Mouse (Mus musculus) heart, embryonic 13.5 days (tissue): ENCODE measurements around the gene Odf3b. TPM values are rescaled to one million over a fixed set of nuclear protein-coding genes. Genes with fewer than 3 reads are reported as not detected.

ENCODE experiments used
- ATAC-seq: fragments of 200-750 bp; cut with Nextera tagmentation; 2 replicates; pipeline ENCODE4 v1.8.0; 2017; ENCODE audit warnings: moderate TSS enrichment; ENCODE audit not compliant: insufficient number of reproducible peaks, low FRiP score, low TSS enrichment; ENCODE audit errors: extremely low read depth
- H3K27ac ChIP-seq: fragments of 300-500 bp; sonication (generic); replicated peaks from 2 replicates; pipeline ENCODE4 v1.5.1; 2015; ENCODE audit warnings: moderate library complexity, mild to moderate bottlenecking, inconsistent platforms
- H3K27me3 ChIP-seq: fragments of 300-500 bp; sonication (generic); replicated peaks from 2 replicates; pipeline ENCODE4 v1.6.1; 2015; ENCODE audit warnings: mild to moderate bottlenecking, inconsistent platforms
- H3K36me3 ChIP-seq: fragments of 300-500 bp; sonication (generic); 2 replicates; pipeline ENCODE4 v1.6.1; 2015; ENCODE audit warnings: mild to moderate bottlenecking, inconsistent platforms
- H3K4me1 ChIP-seq: fragments of 300-500 bp; sonication (generic); 2 replicates; pipeline ENCODE4 v1.6.1; 2015; ENCODE audit warnings: inconsistent platforms
- H3K4me2 ChIP-seq: fragments of 300-500 bp; sonication (generic); 2 replicates; pipeline ENCODE4 v1.6.1; 2015; ENCODE audit warnings: inconsistent platforms, mild to moderate bottlenecking, moderate library complexity
- H3K4me3 ChIP-seq: fragments of 300-500 bp; sonication (generic); 2 replicates; pipeline ENCODE4 v1.5.1; 2015; ENCODE audit warnings: moderate library complexity, mild to moderate bottlenecking, inconsistent platforms
- H3K9ac ChIP-seq: fragments of 300-500 bp; sonication (generic); 2 replicates; pipeline ENCODE4 v1.6.1; 2015; ENCODE audit warnings: inconsistent platforms, mild to moderate bottlenecking, moderate library complexity
- H3K9me3 ChIP-seq: fragments of 300-500 bp; sonication (generic); 2 replicates; pipeline ENCODE4 v1.6.1; 2016; ENCODE audit warnings: inconsistent platforms
- WGBS: fragments of 180-500 bp; shearing (Covaris S2); methylation state at CpG from one replicate; pipeline ENCODE4 v1.1.7; 2015; ENCODE audit warnings: mixed read lengths; 5-methylcytosine and 5-hydroxymethylcytosine counted together
- polyA plus RNA-seq: library from polyadenylated mRNA; unstranded; fragments of >200 nt; fragmentation: Nextera tagmentation; extraction: Ambion mirVana; gene quantifications from 2 replicates; pipeline ENCODE4 v1.2.1, GENCODE M21; 2015

Odf3b gene
- polyA plus RNA-seq, 1 experiment from 2014 or later = 0.76 TPM

GRCm38 (mm10) chr15:89374801-89375534 lies 4.1 kb downstream of the Odf3b start:
- ATAC-seq = no peak
- peaks cover 45% of the 10 kb centered on the region for H3K27me3 ChIP-seq
- H3K4me1 ChIP-seq = peaks cover 45% of the 10 kb centered on the region
- H3K4me2 ChIP-seq = no peak overlapping the region
- H3K4me3 ChIP-seq = no peak overlapping the region
- H3K27ac ChIP-seq = no peak overlapping the region
- H3K36me3 ChIP-seq = peaks cover 29% of the 10 kb centered on the region
- 86% methylated on average over 17 of the region's 17 CpGs for WGBS
- H3K9me3 ChIP-seq = no peaks in the 10 kb centered on the region
- no peak overlapping the region for H3K9ac ChIP-seq

- peak overlapping the region; percentile 94 for H3K27ac ChIP-seq
- no peak for ATAC-seq
Observed at GRCm38 (mm10) chr15:89374340-89374739, 4.7 kb downstream of the Odf3b start.

GRCm38 (mm10) chr15:89373762-89374248 lies 5.3 kb downstream of the Odf3b start, which contains the start of gene Sco2:
Sco2 (minus strand) TSS chr15:89373846.
- peaks cover 41% of the 10 kb centered on the region for H3K36me3 ChIP-seq
- peak within 1 kb of the TSS; percentile 75 for H3K4me3 ChIP-seq
- peaks cover 35% of the 10 kb centered on the region for H3K27me3 ChIP-seq
- peaks cover 36% of the 10 kb centered on the region for H3K4me1 ChIP-seq
- H3K9ac ChIP-seq = peak within 1 kb of the TSS; percentile 88
- peak within 1 kb of the TSS; percentile 94 for H3K27ac ChIP-seq
- under 1% methylated on average over 42 of the region's 42 CpGs for WGBS
- H3K9me3 ChIP-seq = no peaks in the 10 kb centered on the region
- H3K4me2 ChIP-seq = peak within 1 kb of the TSS; percentile 90
- peak; percentile 47 for ATAC-seq

More at GRCm38 (mm10) chr15:89374340-89374739, 4.7 kb downstream of the Odf3b start:
- WGBS = 50% methylated on average over 9 of the region's 9 CpGs
- peak overlapping the region; percentile 75 for H3K4me3 ChIP-seq
- peaks cover 35% of the 10 kb centered on the region for H3K36me3 ChIP-seq
- H3K4me2 ChIP-seq = peak overlapping the region; percentile 90
- peaks cover 40% of the 10 kb centered on the region for H3K27me3 ChIP-seq
- H3K9ac ChIP-seq = peak overlapping the region; percentile 88
- H3K9me3 ChIP-seq = no peaks in the 10 kb centered on the region
- peaks cover 41% of the 10 kb centered on the region for H3K4me1 ChIP-seq

GRCm38 (mm10) chr15:89373027-89373761 lies 5.9 kb downstream of the Odf3b start:
- Histone ChIP-seq H3K36me3 (peaks cover 47% of the 10 kb centered on the region), H3K9me3 (no peaks in the 10 kb centered on the region)
- WGBS = 2% methylated on average over 35 of the region's 35 CpGs

DNA sequence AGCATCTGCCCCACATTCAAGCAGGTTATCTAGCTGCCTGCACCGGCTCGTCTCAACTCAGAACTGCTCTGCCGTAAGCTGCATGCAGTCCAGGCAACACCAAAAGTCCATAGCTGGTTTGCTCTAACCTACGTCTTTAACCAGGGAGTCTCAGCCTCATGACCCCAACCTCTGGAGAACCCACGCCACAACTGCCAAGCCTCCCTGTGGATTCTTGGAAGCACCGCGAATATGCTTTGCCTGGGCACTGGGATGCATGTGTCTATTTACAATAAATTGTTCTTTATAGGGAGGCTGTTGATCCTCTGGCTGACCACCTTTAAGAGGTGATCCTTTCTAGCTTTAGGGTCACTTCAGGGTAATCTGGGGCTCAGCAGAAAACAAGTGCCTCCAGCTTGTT lies 6.5 kb downstream of the Odf3b start:
- H3K4me2 ChIP-seq = peak overlapping the region; percentile 90
- peaks cover 53% of the 10 kb centered on the region for H3K36me3 ChIP-seq
- WGBS = 78% methylated on average over 7 of the region's 7 CpGs
- peak overlapping the region; percentile 75 for H3K4me3 ChIP-seq
- peak overlapping the region; percentile 88 for H3K9ac ChIP-seq
- peak overlapping the region; percentile 94 for H3K27ac ChIP-seq
- peaks cover 24% of the 10 kb centered on the region for H3K4me1 ChIP-seq
- H3K27me3 ChIP-seq = peaks cover 22% of the 10 kb centered on the region
- H3K9me3 ChIP-seq = no peaks in the 10 kb centered on the region
- no peak for ATAC-seq

More at GRCm38 (mm10) chr15:89373027-89373761, 5.9 kb downstream of the Odf3b start:
- H3K27me3 ChIP-seq = peaks cover 29% of the 10 kb centered on the region
- H3K4me2 ChIP-seq = peak overlapping the region; percentile 90
- ATAC-seq = peak; percentile 68
- peak overlapping the region; percentile 94 for H3K27ac ChIP-seq
- H3K4me1 ChIP-seq = peaks cover 30% of the 10 kb centered on the region
- peak overlapping the region; percentile 88 for H3K9ac ChIP-seq
- peak overlapping the region; percentile 75 for H3K4me3 ChIP-seq

DNA sequence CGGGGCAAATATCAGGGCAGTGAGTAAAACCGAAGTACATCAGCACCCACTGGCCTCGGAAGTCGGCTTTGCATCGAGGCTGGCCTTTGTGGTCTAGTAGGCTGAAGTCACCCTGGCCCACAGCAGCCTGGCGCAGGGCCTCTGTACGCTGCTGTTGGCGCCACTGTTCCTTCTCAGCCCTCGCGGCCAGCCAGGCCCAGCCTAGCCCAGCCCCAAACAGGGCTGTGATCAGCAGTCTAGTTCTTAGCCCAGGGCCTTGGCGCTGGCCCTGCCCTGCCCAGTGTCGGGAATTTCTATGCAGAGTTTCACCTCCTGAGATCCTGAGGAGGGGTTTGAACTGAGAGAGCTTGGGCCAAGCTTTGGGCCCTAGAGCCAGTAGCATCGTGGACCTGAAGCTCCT lies 7.0 kb downstream of the Odf3b start:
- peaks cover 20% of the 10 kb centered on the region for H3K4me1 ChIP-seq
- H3K9me3 ChIP-seq = no peaks in the 10 kb centered on the region
- ATAC-seq = no peak
- H3K4me3 ChIP-seq = no peak overlapping the region
- WGBS = 88% methylated on average over 13 of the region's 13 CpGs
- H3K27ac ChIP-seq = no peak overlapping the region
- H3K27me3 ChIP-seq = peaks cover 17% of the 10 kb centered on the region
- H3K36me3 ChIP-seq = peaks cover 58% of the 10 kb centered on the region
- H3K4me2 ChIP-seq = no peak overlapping the region
- peak overlapping the region; percentile 11; the same call in 1 of the 2 replicates for H3K9ac ChIP-seq

DNA sequence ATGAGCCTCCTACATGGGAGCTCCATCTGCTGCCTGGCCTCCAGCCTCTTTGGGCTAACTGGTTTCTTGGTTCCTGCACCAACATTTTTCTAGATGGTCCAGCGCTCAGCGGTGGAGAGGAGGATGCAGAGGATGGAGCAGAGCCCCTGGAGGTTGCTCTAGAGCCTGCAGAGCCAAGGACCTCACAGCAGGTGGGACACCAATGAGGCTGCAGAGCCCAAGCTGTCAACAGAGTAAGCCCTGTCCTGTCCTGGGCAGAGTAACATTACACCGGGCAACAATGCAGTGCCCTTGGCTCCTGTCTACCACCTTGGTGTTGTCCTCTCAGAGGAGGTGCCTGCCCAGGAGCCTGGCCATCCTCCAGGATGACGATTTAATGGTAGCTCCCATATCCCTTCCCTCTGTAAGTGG lies 13.9 kb downstream of the Odf3b start:
- Histone ChIP-seq H3K9ac (no peak overlapping the region), H3K9me3 (no peaks in the 10 kb centered on the region), H3K36me3 (peaks cover 99% of the 10 kb centered on the region), H3K4me3 (no peak overlapping the region), H3K4me2 (no peak overlapping the region), H3K4me1 (no peaks in the 10 kb centered on the region), H3K27me3 (no peaks in the 10 kb centered on the region), H3K27ac (no peak overlapping the region)
- no peak for ATAC-seq
- WGBS = 92% methylated on average over 4 of the region's 4 CpGs

GRCm38 (mm10) chr15:89363051-89363450 lies 16.0 kb downstream of the Odf3b start:
- no peak for ATAC-seq
- Histone ChIP-seq H3K27me3 (no peaks in the 10 kb centered on the region), H3K4me3 (no peak overlapping the region), H3K9me3 (no peaks in the 10 kb centered on the region), H3K36me3 (peaks cover 86% of the 10 kb centered on the region), H3K4me2 (no peak overlapping the region), H3K27ac (no peak overlapping the region), H3K4me1 (peaks cover 16% of the 10 kb centered on the region), H3K9ac (no peak overlapping the region)
- 84% methylated on average over 7 of the region's 7 CpGs for WGBS

GRCm38 (mm10) chr15:89358784-89359183 lies 20.3 kb downstream of the Odf3b start:
- no peak overlapping the region for H3K9ac ChIP-seq
- H3K4me2 ChIP-seq = no peak overlapping the region
- no peaks in the 10 kb centered on the region for H3K27me3 ChIP-seq
- 59% methylated on average over 3 of the region's 3 CpGs for WGBS
- no peak overlapping the region for H3K4me3 ChIP-seq
- H3K9me3 ChIP-seq = no peaks in the 10 kb centered on the region
- ATAC-seq = no peak
- peaks cover 52% of the 10 kb centered on the region for H3K36me3 ChIP-seq
- no peak overlapping the region for H3K27ac ChIP-seq
- peaks cover 45% of the 10 kb centered on the region for H3K4me1 ChIP-seq

- no peaks in the 10 kb centered on the region for H3K9me3 ChIP-seq
- H3K9ac ChIP-seq = peak overlapping the region; percentile 93
- H3K27ac ChIP-seq = peak overlapping the region; percentile 88
- peak overlapping the region; percentile 84 for H3K4me2 ChIP-seq
- peaks cover 53% of the 10 kb centered on the region for H3K36me3 ChIP-seq
- peaks cover 47% of the 10 kb centered on the region for H3K4me1 ChIP-seq
- under 1% methylated on average over 15 of the region's 15 CpGs for WGBS
- H3K27me3 ChIP-seq = no peaks in the 10 kb centered on the region
- 0 out of 2 replicates have a peak, but pooled peaks have one; percentile 17 for ATAC-seq
- H3K4me3 ChIP-seq = peak overlapping the region; percentile 84
Observed at GRCm38 (mm10) chr15:89356372-89356771, 22.7 kb downstream of the Odf3b start.
